Mouse (Mus musculus) erythroblast, embryonic 14.5 days (primary cell): ENCODE results near the gene Fam118a.

Source experiments
- GATA1 ChIP-seq: IDR thresholded peaks from 2 replicates; pipeline ENCODE4 v1.6.1; 2012; ENCODE audit warnings: low read length, inconsistent platforms, mixed read lengths
- TAL1 ChIP-seq: IDR thresholded peaks from 3 replicates; pipeline ENCODE4 v1.6.1; 2012; ENCODE audit warnings: low read length, inconsistent platforms, mixed read lengths

GRCm38 (mm10) chr15:84987020-84987815 is 41.5 kb upstream of the Fam118a start:
- no peak for TF ChIP-seq GATA1
- no peak for TF ChIP-seq TAL1
